Mouse (Mus musculus) heart, postnatal 0 days (tissue): ENCODE measurements around the gene Ppp2r5e.

Experiments
- CTCF ChIP-seq: IDR thresholded peaks from 2 replicates; pipeline ENCODE4 v1.5.1; 2016; ENCODE audit warnings: antibody characterized with exemption, control low read depth, low read depth
- EP300 ChIP-seq: IDR thresholded peaks from 2 replicates; pipeline ENCODE4 v1.6.1; 2016; ENCODE audit warnings: antibody characterized with exemption, low read depth

DNA sequence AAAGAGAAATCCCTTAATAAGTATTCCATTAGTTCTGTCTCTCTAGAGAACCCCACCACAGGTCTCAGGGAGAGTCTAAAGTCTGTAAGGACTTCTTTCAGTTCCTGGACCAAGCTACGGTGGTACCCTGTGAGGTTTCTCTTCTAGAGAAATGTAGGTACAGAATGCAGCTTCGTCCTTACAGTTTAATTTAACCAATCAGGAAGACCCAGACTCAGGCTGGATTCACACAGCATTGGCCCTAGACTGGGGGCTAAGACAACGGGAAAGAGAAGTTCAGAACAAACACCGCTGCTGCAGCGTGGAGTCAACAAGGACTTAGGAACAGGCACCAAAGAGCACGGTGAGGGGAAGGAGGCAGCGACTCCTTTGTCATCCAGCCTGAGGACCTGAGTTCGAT, 20.8 kb upstream of the Ppp2r5e start:
- TF ChIP-seq EP300 (no peak), CTCF (no peak)
